In genomic region chr3:52554490-52554889, GRCm38 (mm10) we compare ENCODE assay signal across 11 mouse cellular contexts.
"Had no signal": no experiment of that assay in that cellular context is flagged by ENCODE, and none has a peak within 500 bp of the region (broad histone marks: within the 10 kb centered on the region; RNA-seq: fewer than 3 reads in every experiment).

No protein-coding gene starts in this region.

- H3K4me3 ChIP-seq: midbrain, embryonic 13.5 days; midbrain, embryonic 15.5 days; neural tube, embryonic 13.5 days; neural tube, embryonic 15.5 days had no signal

- DNase-seq: lung, embryonic 14.5 days; retina, postnatal 1 day; right cerebral cortex, adult 18-20 months; right cerebral cortex, postnatal 25 days; right cerebral cortex, postnatal 4 days had no signal

- ATAC-seq: midbrain, embryonic 13.5 days; midbrain, embryonic 15.5 days had no signal

- H3K9me3 ChIP-seq: midbrain, embryonic 13.5 days; midbrain, embryonic 15.5 days; neural tube, embryonic 13.5 days; neural tube, embryonic 15.5 days had no signal

- H3K4me2 ChIP-seq: lung, embryonic 14.5 days; midbrain, embryonic 11.5 days; midbrain, embryonic 13.5 days; midbrain, embryonic 15.5 days; neural tube, embryonic 13.5 days; neural tube, embryonic 15.5 days had no signal

- H3K36me3 ChIP-seq: midbrain, embryonic 13.5 days; midbrain, embryonic 15.5 days; neural tube, embryonic 13.5 days; neural tube, embryonic 15.5 days had no signal

- H3K9ac ChIP-seq: liver, embryonic 14.5 days; lung, embryonic 14.5 days; midbrain, embryonic 13.5 days; midbrain, embryonic 15.5 days; neural tube, embryonic 13.5 days; neural tube, embryonic 15.5 days had no signal

- H3K27ac ChIP-seq: liver, embryonic 14.5 days; midbrain, embryonic 13.5 days; midbrain, embryonic 15.5 days; neural tube, embryonic 13.5 days; neural tube, embryonic 15.5 days had no signal

- H3K4me1 ChIP-seq: midbrain, embryonic 15.5 days had no signal

- H3K27me3 ChIP-seq: midbrain, embryonic 15.5 days; neural tube, embryonic 13.5 days; neural tube, embryonic 15.5 days had no signal
